Mouse (Mus musculus): ENCODE data around the gene Lonp1. TPM values are rescaled to one million over a fixed set of nuclear protein-coding genes. Genes with fewer than 3 reads are reported as not detected.

Lonp1 gene
- polyA plus RNA-seq, 1 experiment = 120 TPM

DNA sequence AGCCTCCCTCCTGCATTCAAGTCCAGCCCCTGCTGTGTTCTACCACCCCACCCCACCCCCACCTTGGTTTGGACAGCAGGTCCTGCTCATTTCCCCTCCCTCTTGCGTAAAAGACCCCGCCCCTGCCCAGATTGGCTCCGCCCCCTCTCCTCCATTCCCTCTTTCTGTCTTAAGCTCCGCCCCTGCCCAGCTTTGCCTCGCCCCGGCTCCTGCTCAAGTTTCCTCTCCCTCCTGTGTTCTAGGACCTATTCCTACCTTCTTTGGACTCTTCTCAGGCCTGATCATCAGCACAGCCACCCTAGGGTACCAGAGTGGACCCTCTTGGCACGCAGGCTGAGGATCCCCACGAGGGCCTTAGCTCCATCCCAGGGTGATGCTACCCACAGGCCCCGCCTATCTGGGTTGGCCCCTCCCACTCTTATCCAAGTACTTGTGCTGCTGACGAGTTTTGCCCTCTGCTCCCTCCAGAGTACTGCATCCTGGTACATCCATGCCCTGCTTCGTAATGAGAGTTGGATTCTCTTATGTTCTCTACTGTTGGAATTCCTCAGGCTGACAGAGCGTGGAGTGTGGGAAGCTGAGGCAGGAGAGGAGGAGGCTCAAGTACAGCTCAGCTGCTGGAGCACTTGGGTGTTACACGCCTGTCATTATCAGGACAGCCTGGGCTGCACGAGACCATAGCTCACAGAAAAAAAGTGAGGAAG lies 14.7 kb downstream of the Lonp1 start:
- no peak overlapping the region for H3K4me3 ChIP-seq (ENCODE audit: insufficient read depth, poor library complexity, severe bottlenecking)
- H3K27me3 ChIP-seq (ENCODE audit: control insufficient read depth, insufficient read depth, insufficient read length) = no peaks in the 10 kb centered on the region
- peaks cover 72% of the 10 kb centered on the region for H3K79me2 ChIP-seq (ENCODE audit: control insufficient read depth, insufficient read depth)
- H3K79me3 ChIP-seq (ENCODE audit: low read depth) = peaks cover 33% of the 10 kb centered on the region
- no peak overlapping the region for H3ac ChIP-seq (ENCODE audit: control insufficient read depth, insufficient read length, low read depth)
- peaks cover 34% of the 10 kb centered on the region for H3K36me3 ChIP-seq (ENCODE audit: control insufficient read depth, insufficient read depth)
- TF ChIP-seq MAX (IDR thresholded peaks at IDR 0.05) (no peak), MYOG (IDR thresholded peaks at IDR 0.05; ENCODE audit: control insufficient read depth, extremely low read depth, insufficient read length) (no peak), USF1 (IDR thresholded peaks at IDR 0.05; ENCODE audit: low read depth) (no peak), CEBPB (IDR thresholded peaks at IDR 0.05; ENCODE audit: low read depth) (no peak), CTCF (IDR thresholded peaks at IDR 0.05; ENCODE audit: control insufficient read depth, insufficient read depth, insufficient read length) (no peak), FOSL1 (IDR thresholded peaks at IDR 0.05; ENCODE audit: insufficient read depth, low read length, poor library complexity, severe bottlenecking) (no peak), MYOD1 (IDR thresholded peaks at IDR 0.05; ENCODE audit: control insufficient read depth, insufficient read length, low read depth) (no peak)

- no peaks in the 10 kb centered on the region for H3K27me3 ChIP-seq (ENCODE audit: control insufficient read depth, insufficient read depth, insufficient read length)
- H3ac ChIP-seq (ENCODE audit: control insufficient read depth, insufficient read length, low read depth) = no peak overlapping the region
- no peak overlapping the region for H3K4me3 ChIP-seq (ENCODE audit: insufficient read depth, poor library complexity, severe bottlenecking)
- H3K79me2 ChIP-seq (ENCODE audit: control insufficient read depth, insufficient read depth) = peaks cover 65% of the 10 kb centered on the region
- H3K79me3 ChIP-seq (ENCODE audit: low read depth) = peaks cover 29% of the 10 kb centered on the region
- TF ChIP-seq FOSL1 (IDR thresholded peaks at IDR 0.05; ENCODE audit: insufficient read depth, low read length, poor library complexity, severe bottlenecking) (no peak), MYOD1 (IDR thresholded peaks at IDR 0.05; ENCODE audit: control insufficient read depth, insufficient read length, low read depth) (no peak), CEBPB (IDR thresholded peaks at IDR 0.05; ENCODE audit: low read depth) (no peak), CTCF (IDR thresholded peaks at IDR 0.05; ENCODE audit: control insufficient read depth, insufficient read depth, insufficient read length) (no peak), MYOG (IDR thresholded peaks at IDR 0.05; ENCODE audit: control insufficient read depth, extremely low read depth, insufficient read length) (no peak), USF1 (IDR thresholded peaks at IDR 0.05; ENCODE audit: low read depth) (no peak), MAX (IDR thresholded peaks at IDR 0.05) (no peak)
- H3K36me3 ChIP-seq (ENCODE audit: control insufficient read depth, insufficient read depth) = peaks cover 34% of the 10 kb centered on the region
Observed at GRCm38 (mm10) chr17:56611323-56611722, 15.4 kb downstream of the Lonp1 start.

- H3ac ChIP-seq (ENCODE audit: control insufficient read depth, insufficient read length, low read depth) = peak within 1 kb of the TSS; percentile 93
- TF ChIP-seq MAX (IDR thresholded peaks at IDR 0.05) = no peak
- no peak for TF ChIP-seq MYOD1 (IDR thresholded peaks at IDR 0.05; ENCODE audit: control insufficient read depth, insufficient read length, low read depth)
- TF ChIP-seq MYOG (IDR thresholded peaks at IDR 0.05; ENCODE audit: control insufficient read depth, extremely low read depth, insufficient read length) = no peak
- TF ChIP-seq CTCF (IDR thresholded peaks at IDR 0.05; ENCODE audit: control insufficient read depth, insufficient read depth, insufficient read length) = peak; percentile 11
- peak; percentile 72 for TF ChIP-seq USF1 (IDR thresholded peaks at IDR 0.05; ENCODE audit: low read depth)
- no peak for TF ChIP-seq CEBPB (IDR thresholded peaks at IDR 0.05; ENCODE audit: low read depth)
- no peak for TF ChIP-seq FOSL1 (IDR thresholded peaks at IDR 0.05; ENCODE audit: insufficient read depth, low read length, poor library complexity, severe bottlenecking)
- peaks cover 12% of the 10 kb centered on the region for H3K79me3 ChIP-seq (ENCODE audit: low read depth)
- H3K27me3 ChIP-seq (ENCODE audit: control insufficient read depth, insufficient read depth, insufficient read length) = no peaks in the 10 kb centered on the region
- H3K4me3 ChIP-seq (ENCODE audit: insufficient read depth, poor library complexity, severe bottlenecking) = peak within 1 kb of the TSS; percentile 42
- peaks cover 48% of the 10 kb centered on the region for H3K79me2 ChIP-seq (ENCODE audit: control insufficient read depth, insufficient read depth)
- H3K36me3 ChIP-seq (ENCODE audit: control insufficient read depth, insufficient read depth) = peaks cover 33% of the 10 kb centered on the region
Observed at GRCm38 (mm10) chr17:56609452-56610171, 17.1 kb downstream of the Lonp1 start, which contains the start of gene 2410015M20Rik. Gene 2410015M20Rik (minus strand): TSS chr17:56609771.

GRCm38 (mm10) chr17:56608699-56609098 lies 18.0 kb downstream of the Lonp1 start:
- TF ChIP-seq MAX (IDR thresholded peaks at IDR 0.05) (no peak), CTCF (IDR thresholded peaks at IDR 0.05; ENCODE audit: control insufficient read depth, insufficient read depth, insufficient read length) (no peak), CEBPB (IDR thresholded peaks at IDR 0.05; ENCODE audit: low read depth) (no peak), MYOD1 (IDR thresholded peaks at IDR 0.05; ENCODE audit: control insufficient read depth, insufficient read length, low read depth) (no peak), FOSL1 (IDR thresholded peaks at IDR 0.05; ENCODE audit: insufficient read depth, low read length, poor library complexity, severe bottlenecking) (no peak), USF1 (IDR thresholded peaks at IDR 0.05; ENCODE audit: low read depth) (no peak), MYOG (IDR thresholded peaks at IDR 0.05; ENCODE audit: control insufficient read depth, extremely low read depth, insufficient read length) (no peak)
- Histone ChIP-seq H3ac (ENCODE audit: control insufficient read depth, insufficient read length, low read depth) (peak overlapping the region; percentile 43), H3K79me3 (ENCODE audit: low read depth) (peaks cover 3% of the 10 kb centered on the region), H3K36me3 (ENCODE audit: control insufficient read depth, insufficient read depth) (peaks cover 36% of the 10 kb centered on the region), H3K4me3 (ENCODE audit: insufficient read depth, poor library complexity, severe bottlenecking) (peak overlapping the region; percentile 42), H3K27me3 (ENCODE audit: control insufficient read depth, insufficient read depth, insufficient read length) (no peaks in the 10 kb centered on the region), H3K79me2 (ENCODE audit: control insufficient read depth, insufficient read depth) (peaks cover 39% of the 10 kb centered on the region)

GRCm38 (mm10) chr17:56607521-56608062 lies 19.1 kb downstream of the Lonp1 start:
- H3K4me3 ChIP-seq (ENCODE audit: insufficient read depth, poor library complexity, severe bottlenecking) = no peak overlapping the region
- H3ac ChIP-seq (ENCODE audit: control insufficient read depth, insufficient read length, low read depth) = no peak overlapping the region
- H3K27me3 ChIP-seq (ENCODE audit: control insufficient read depth, insufficient read depth, insufficient read length) = no peaks in the 10 kb centered on the region
- no peaks in the 10 kb centered on the region for H3K79me3 ChIP-seq (ENCODE audit: low read depth)
- H3K36me3 ChIP-seq (ENCODE audit: control insufficient read depth, insufficient read depth) = peaks cover 45% of the 10 kb centered on the region
- TF ChIP-seq MYOD1 (IDR thresholded peaks at IDR 0.05; ENCODE audit: control insufficient read depth, insufficient read length, low read depth) (no peak), CTCF (IDR thresholded peaks at IDR 0.05; ENCODE audit: control insufficient read depth, insufficient read depth, insufficient read length) (no peak), USF1 (IDR thresholded peaks at IDR 0.05; ENCODE audit: low read depth) (no peak), MAX (IDR thresholded peaks at IDR 0.05) (no peak), CEBPB (IDR thresholded peaks at IDR 0.05; ENCODE audit: low read depth) (no peak), FOSL1 (IDR thresholded peaks at IDR 0.05; ENCODE audit: insufficient read depth, low read length, poor library complexity, severe bottlenecking) (no peak), MYOG (IDR thresholded peaks at IDR 0.05; ENCODE audit: control insufficient read depth, extremely low read depth, insufficient read length) (no peak)
- peaks cover 32% of the 10 kb centered on the region for H3K79me2 ChIP-seq (ENCODE audit: control insufficient read depth, insufficient read depth)
